Mouse (Mus musculus) common myeloid progenitor, adult 5-6 weeks (primary cell): Measurements from ENCODE around the gene Grid2. TPM values are rescaled to one million over a fixed set of nuclear protein-coding genes. Genes with fewer than 3 reads are reported as not detected.
A peak's percentile ranks its signal among the peaks of the same experiment; 100 is the strongest.

Experiments used
- ATAC-seq: replicated peaks from 2 replicates; pipeline ENCODE4 v1.8.0; 2016; ENCODE audit warnings: low read depth, mild to moderate bottlenecking, moderate TSS enrichment, inconsistent platforms; ENCODE audit not compliant: poor library complexity, severe bottlenecking
- total RNA-seq: library from RNA; stranded (forward); fragments of 200-1000, 187-1606 nt; gene quantifications from 2 replicates; pipeline ENCODE4 v1.2.3, GENCODE M21; 2017

Gene Grid2
- total RNA-seq, 1 experiment from 2014 or later = not detected

GRCm38 (mm10) chr6:64279927-64280326, 1024.3 kb downstream of the Grid2 start:
- ATAC-seq = no peak

- no peak for ATAC-seq
These were observed 1038.1 kb downstream of the Grid2 start for GRCm38 (mm10) chr6:64293761-64294160.

- ATAC-seq = no peak
These were observed 1042.0 kb downstream of the Grid2 start for GRCm38 (mm10) chr6:64297633-64298032.

- ATAC-seq = no peak
These were observed 1049.2 kb downstream of the Grid2 start for GRCm38 (mm10) chr6:64304709-64305476.

GRCm38 (mm10) chr6:64308631-64309030, 1053.0 kb downstream of the Grid2 start:
- ATAC-seq = no peak

- ATAC-seq = no peak
These were observed 1057.5 kb downstream of the Grid2 start for GRCm38 (mm10) chr6:64313132-64313531.

GRCm38 (mm10) chr6:64326936-64327335, 1071.3 kb downstream of the Grid2 start:
- no peak for ATAC-seq

GRCm38 (mm10) chr6:64327876-64328275, 1072.2 kb downstream of the Grid2 start:
- ATAC-seq = no peak

- ATAC-seq = no peak
These were observed 1142.9 kb downstream of the Grid2 start for GRCm38 (mm10) chr6:64398413-64399098.

GRCm38 (mm10) chr6:64427658-64428057, 1172.0 kb downstream of the Grid2 start:
- ATAC-seq = peak; percentile 72

GRCm38 (mm10) chr6:64428898-64429297, 1173.2 kb downstream of the Grid2 start:
- no peak for ATAC-seq

- ATAC-seq = no peak
These were observed 1192.5 kb downstream of the Grid2 start for GRCm38 (mm10) chr6:64448127-64448526.

- ATAC-seq = no peak
These were observed 1193.2 kb downstream of the Grid2 start for GRCm38 (mm10) chr6:64448864-64449355.

GRCm38 (mm10) chr6:64450770-64451169, 1195.1 kb downstream of the Grid2 start:
- no peak for ATAC-seq

GRCm38 (mm10) chr6:64479884-64480283, 1224.2 kb downstream of the Grid2 start:
- no peak for ATAC-seq

GRCm38 (mm10) chr6:64480592-64480991, 1224.9 kb downstream of the Grid2 start:
- no peak for ATAC-seq

- no peak for ATAC-seq
These were observed 1234.8 kb downstream of the Grid2 start for GRCm38 (mm10) chr6:64490313-64491067.

GRCm38 (mm10) chr6:64504394-64504793, 1248.7 kb downstream of the Grid2 start:
- no peak for ATAC-seq

GRCm38 (mm10) chr6:64542168-64542567, 1286.5 kb downstream of the Grid2 start:
- ATAC-seq = no peak

GRCm38 (mm10) chr6:64553645-64554044, 1298.0 kb downstream of the Grid2 start:
- no peak for ATAC-seq

GRCm38 (mm10) chr6:64555220-64555619, 1299.5 kb downstream of the Grid2 start:
- ATAC-seq = no peak
